Mouse (Mus musculus) testis, adult 2 months (tissue): ENCODE results near the gene Faap20. TPM values are rescaled to one million over a fixed set of nuclear protein-coding genes. Genes with fewer than 3 reads are reported as not detected.

Source experiments
- H3K27ac ChIP-seq: fragments of 200-500 bp; 2 replicates; pipeline ENCODE4 v1.5.1; 2012; ENCODE audit warnings: low read depth, low read length; ENCODE audit not compliant: control insufficient read depth, insufficient read depth
- H3K27me3 ChIP-seq: fragments of 200-500 bp; 2 replicates; pipeline ENCODE4 v1.6.1; 2012; ENCODE audit warnings: mild to moderate bottlenecking, low read length, moderate library complexity; ENCODE audit not compliant: control insufficient read depth, insufficient read depth
- H3K36me3 ChIP-seq: fragments of 200-500 bp; 2 replicates; pipeline ENCODE4 v1.6.1; 2012; ENCODE audit warnings: mild to moderate bottlenecking, low read length; ENCODE audit not compliant: control insufficient read depth, insufficient read depth
- H3K4me1 ChIP-seq: fragments of 200-500 bp; 2 replicates; pipeline ENCODE4 v1.6.1; 2012; ENCODE audit warnings: low read length; ENCODE audit not compliant: control insufficient read depth, insufficient read depth
- H3K4me3 ChIP-seq: fragments of 200-500 bp; 2 replicates; pipeline ENCODE4 v1.5.1; 2012; ENCODE audit warnings: low read depth, mild to moderate bottlenecking, low read length, moderate library complexity, mixed read lengths; ENCODE audit not compliant: control insufficient read depth
- CTCF ChIP-seq: fragments of 200-500 bp; IDR thresholded peaks from 2 replicates; pipeline ENCODE4 v1.5.1; 2012; ENCODE audit warnings: low read depth, mild to moderate bottlenecking, inconsistent platforms, low read length, moderate library complexity; ENCODE audit not compliant: control insufficient read depth, insufficient read depth, insufficient replicate concordance
- POLR2A ChIP-seq: fragments of 200-500 bp; IDR thresholded peaks from 2 replicates; pipeline ENCODE4 v1.6.1; 2012; ENCODE audit warnings: low read depth, mild to moderate bottlenecking, inconsistent platforms, low read length, moderate library complexity; ENCODE audit not compliant: control insufficient read depth
- polyA plus RNA-seq: library from polyadenylated mRNA; depleted of rRNA; stranded (reverse); fragments of >200 nt; gene quantifications from 2 replicates; pipeline ENCODE4 v1.2.3, GENCODE M21; 2012

The Faap20 gene
- polyA plus RNA-seq, 1 experiment, result 12.4 TPM

DNA sequence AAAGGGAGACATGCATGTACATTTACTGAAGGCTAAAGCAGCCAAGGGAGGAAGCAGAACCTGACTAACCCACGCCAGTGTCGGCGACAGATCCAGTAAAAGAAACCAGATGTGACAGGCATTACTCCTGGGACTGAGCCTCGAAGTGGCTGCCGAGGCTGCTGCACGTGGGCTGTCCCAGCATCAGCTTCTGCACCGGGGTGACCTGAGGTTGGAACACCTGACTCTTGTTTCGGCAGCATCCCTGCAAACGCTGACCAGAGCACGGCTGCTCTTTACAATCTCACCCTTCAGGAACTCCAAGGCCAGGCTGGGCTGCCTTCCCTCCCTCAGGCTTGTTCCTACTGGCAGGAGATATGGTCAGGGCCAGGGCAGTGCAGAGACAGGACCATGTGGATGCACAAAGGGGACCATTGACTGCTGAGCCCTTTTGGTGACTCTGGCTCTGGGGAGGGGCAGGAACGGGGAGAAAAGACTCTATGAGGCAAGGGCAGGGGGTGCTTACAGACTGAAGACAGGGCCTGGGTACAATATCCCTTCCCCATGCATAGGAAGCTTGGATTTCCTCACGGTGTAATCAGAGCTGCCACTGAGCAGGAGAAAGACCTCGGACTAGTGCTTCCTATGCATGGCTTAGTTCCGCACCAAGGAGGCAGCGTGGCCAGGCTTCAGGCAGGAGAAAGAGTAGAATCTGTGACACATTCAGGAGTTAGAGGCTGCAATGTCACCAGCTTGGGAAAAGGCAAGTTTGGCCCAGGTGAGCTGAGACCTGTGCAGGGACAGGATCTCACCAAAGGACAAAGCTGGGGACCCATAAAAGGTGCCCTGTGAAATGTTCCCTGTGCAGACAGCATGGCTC lies 35.1 kb downstream of the Faap20 start:
- no peaks in the 10 kb centered on the region for H3K36me3 ChIP-seq
- TF ChIP-seq CTCF (no peak), POLR2A (no peak)
- peaks cover 2% of the 10 kb centered on the region; the same call in 1 of the 2 replicates for H3K4me1 ChIP-seq
- no peaks in the 10 kb centered on the region for H3K27me3 ChIP-seq
- peak overlapping the region; percentile 23; the same call in 1 of the 2 replicates for H3K27ac ChIP-seq
- no peak overlapping the region for H3K4me3 ChIP-seq

DNA sequence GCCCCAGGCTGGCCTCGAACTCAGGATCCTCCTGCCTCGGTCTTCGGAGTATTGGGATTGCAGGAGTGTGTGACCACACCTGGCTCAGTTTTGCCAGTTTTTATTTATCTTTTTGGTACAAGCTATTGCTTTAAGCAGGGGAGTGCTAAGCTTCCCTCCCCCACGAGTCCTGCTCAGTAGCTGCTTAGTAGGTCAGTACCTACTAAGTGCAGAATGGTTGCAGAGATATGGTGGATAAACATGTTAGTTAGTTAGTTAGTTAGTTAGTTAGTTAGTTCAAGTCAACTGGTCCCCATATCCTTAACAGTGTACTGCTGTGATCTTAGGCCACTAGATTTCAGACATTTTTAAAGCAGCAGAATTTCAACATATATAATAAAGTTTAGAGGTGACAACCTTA lies 36.5 kb downstream of the Faap20 start:
- H3K27me3 ChIP-seq, result no peaks in the 10 kb centered on the region
- H3K4me3 ChIP-seq, result no peak overlapping the region
- TF ChIP-seq POLR2A (no peak), CTCF (no peak)
- H3K27ac ChIP-seq, result no peak overlapping the region
- no peaks in the 10 kb centered on the region for H3K36me3 ChIP-seq
- 0 out of 2 replicates have a peak, but pooled peaks cover 1% of the 10 kb centered on the region for H3K4me1 ChIP-seq

DNA sequence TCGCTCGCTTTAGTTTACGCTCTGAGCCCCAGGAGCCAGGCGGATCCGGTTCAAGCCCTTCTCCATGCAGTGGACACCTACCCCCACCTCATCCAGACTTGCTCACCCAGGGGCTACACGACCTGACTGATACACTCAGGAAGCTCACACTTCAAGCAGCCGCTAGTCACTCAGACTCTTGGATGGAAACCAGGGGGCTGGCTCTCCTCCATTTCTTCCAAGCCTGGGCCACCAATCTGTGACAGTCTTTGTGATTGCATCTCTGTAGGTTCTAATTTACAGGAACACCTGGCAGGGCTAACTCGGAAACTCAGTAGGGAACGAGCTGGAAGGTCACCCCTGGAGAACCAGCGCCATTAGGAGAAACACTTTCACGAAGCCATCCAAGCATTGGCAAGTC lies 38.1 kb downstream of the Faap20 start:
- Histone ChIP-seq H3K4me3 (no peak overlapping the region), H3K36me3 (no peaks in the 10 kb centered on the region), H3K27me3 (no peaks in the 10 kb centered on the region), H3K27ac (no peak overlapping the region), H3K4me1 (no peaks in the 10 kb centered on the region)
- TF ChIP-seq POLR2A (no peak), CTCF (no peak)

DNA sequence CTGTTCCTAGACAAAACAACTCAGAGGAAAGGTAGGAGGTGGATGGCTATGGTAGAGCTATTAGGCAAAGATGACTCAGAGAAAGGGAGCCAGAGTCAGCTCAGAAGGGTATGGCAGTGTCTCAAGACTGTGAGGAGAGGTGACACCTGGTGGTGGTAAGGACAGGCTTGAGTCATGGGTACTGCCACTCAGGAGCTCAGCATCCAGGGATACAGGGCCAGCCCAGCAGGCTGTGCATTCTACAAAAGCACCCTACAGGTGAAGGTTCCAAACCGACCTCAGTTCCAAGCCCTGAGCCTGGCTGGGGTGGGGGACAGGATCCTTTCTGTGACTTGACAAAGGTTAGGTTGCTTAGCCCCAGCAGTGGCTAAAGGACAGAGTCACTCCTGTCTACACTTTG lies 39.0 kb downstream of the Faap20 start:
- Histone ChIP-seq H3K4me1 (no peaks in the 10 kb centered on the region), H3K27ac (no peak overlapping the region), H3K4me3 (no peak overlapping the region), H3K27me3 (no peaks in the 10 kb centered on the region), H3K36me3 (no peaks in the 10 kb centered on the region)
- TF ChIP-seq POLR2A (no peak), CTCF (no peak)

DNA sequence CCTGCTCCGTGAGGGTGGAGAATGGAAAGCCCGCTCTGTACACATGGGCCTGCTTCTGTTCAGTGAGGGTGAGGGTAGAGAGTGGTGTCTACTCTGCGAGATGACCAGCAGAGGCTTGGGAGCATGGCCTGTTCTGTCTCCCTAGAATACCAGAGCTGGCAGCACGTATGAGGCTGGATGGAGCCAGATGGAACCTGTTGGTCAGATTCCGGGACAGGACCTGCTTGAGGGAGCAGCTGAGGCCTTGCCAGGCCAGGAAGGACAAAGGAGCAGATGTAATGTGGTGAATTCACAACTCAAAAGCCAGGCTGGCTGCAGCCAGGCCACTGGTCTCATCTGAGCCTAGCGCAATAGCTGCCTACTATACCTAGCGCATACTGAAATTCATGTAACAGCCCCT lies 40.4 kb downstream of the Faap20 start:
- Histone ChIP-seq H3K4me1 (no peaks in the 10 kb centered on the region), H3K27me3 (no peaks in the 10 kb centered on the region), H3K36me3 (no peaks in the 10 kb centered on the region), H3K4me3 (no peak overlapping the region), H3K27ac (no peak overlapping the region)
- TF ChIP-seq CTCF (no peak), POLR2A (no peak)

DNA sequence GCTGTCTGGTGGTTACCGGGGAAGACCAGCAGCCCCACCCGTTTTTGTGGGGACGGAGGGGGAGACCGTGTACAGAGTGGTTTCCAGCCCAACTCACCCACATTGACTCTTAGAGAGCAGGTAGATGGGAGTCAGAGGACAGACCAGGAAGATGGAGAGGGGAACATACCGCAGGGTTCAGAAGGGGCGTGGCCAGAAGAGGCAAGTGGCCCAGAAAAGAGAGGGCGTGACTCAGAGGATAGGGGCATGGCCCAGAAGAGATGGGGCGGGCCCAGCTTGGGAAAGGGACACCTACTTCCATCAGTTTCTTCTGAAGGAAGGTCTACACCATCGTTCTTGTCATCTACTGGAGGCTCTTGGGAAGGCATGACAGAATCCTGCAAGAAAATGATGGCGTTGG lies 43.3 kb downstream of the Faap20 start:
- Histone ChIP-seq H3K27me3 (no peaks in the 10 kb centered on the region), H3K27ac (no peak overlapping the region), H3K4me1 (no peaks in the 10 kb centered on the region), H3K4me3 (no peak overlapping the region), H3K36me3 (no peaks in the 10 kb centered on the region)
- TF ChIP-seq CTCF, result no peak
- TF ChIP-seq POLR2A, result no peak

DNA sequence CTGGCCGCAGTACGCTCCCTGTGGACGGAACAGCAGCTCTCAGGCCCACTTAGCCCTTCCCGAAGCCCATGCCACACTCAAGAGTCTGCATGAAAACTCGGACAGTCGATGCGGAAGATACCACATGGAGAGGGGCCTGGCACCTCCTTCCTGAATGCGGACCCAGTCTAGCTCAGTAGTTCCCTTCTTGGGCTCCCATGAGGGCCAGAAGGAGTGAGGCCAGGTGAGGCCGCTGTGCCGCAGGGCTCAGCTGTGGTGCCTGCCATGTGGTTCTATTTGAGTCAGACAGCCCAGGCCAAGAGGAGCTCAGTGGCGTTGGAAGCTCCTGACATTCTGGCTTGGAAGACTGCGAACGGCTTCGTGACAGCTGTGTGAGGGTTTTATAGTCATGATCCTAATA lies 44.8 kb downstream of the Faap20 start:
- H3K27me3 ChIP-seq, result no peaks in the 10 kb centered on the region
- no peak for TF ChIP-seq CTCF
- TF ChIP-seq POLR2A, result no peak
- no peak overlapping the region for H3K27ac ChIP-seq
- no peaks in the 10 kb centered on the region for H3K36me3 ChIP-seq
- no peaks in the 10 kb centered on the region for H3K4me1 ChIP-seq
- no peak overlapping the region for H3K4me3 ChIP-seq
